Mouse (Mus musculus): ENCODE results near the gene Rasip1.
"Not testable (repeated sequence)": the region's sequence is repeated elsewhere in the genome, so short reads cannot be mapped to it uniquely, and the experiment has no call there.

Rasip1 gene

GRCm38 (mm10) chr7:45645591-45645971 lies 18.3 kb downstream of the Rasip1 start:
- DNase-seq = no peak

GRCm38 (mm10) chr7:45646671-45647070 lies 19.4 kb downstream of the Rasip1 start:
- DNase-seq = no peak

- DNase-seq = no peak
Measured at GRCm38 (mm10) chr7:45649351-45649750, 22.1 kb downstream of the Rasip1 start.

GRCm38 (mm10) chr7:45650484-45650883 lies 23.2 kb downstream of the Rasip1 start:
- not testable (repeated sequence) for DNase-seq

- no peak for DNase-seq
Measured at GRCm38 (mm10) chr7:45654424-45655047, 27.2 kb downstream of the Rasip1 start.

GRCm38 (mm10) chr7:45660746-45661478 lies 33.6 kb downstream of the Rasip1 start:
- DNase-seq = no peak

GRCm38 (mm10) chr7:45661702-45662101 lies 34.4 kb downstream of the Rasip1 start:
- not testable (repeated sequence) for DNase-seq

GRCm38 (mm10) chr7:45665303-45666138 lies 38.2 kb downstream of the Rasip1 start:
- DNase-seq = no peak

- DNase-seq = no peak
Measured at GRCm38 (mm10) chr7:45666161-45666560, 38.9 kb downstream of the Rasip1 start, which contains the start of gene Fut2. Fut2 (minus strand) TSS chr7:45666394.

GRCm38 (mm10) chr7:45667761-45668160 lies 40.5 kb downstream of the Rasip1 start:
- DNase-seq = no peak

GRCm38 (mm10) chr7:45668921-45669320 lies 41.6 kb downstream of the Rasip1 start:
- no peak for DNase-seq

GRCm38 (mm10) chr7:45677627-45678295 lies 50.5 kb downstream of the Rasip1 start:
- DNase-seq = no peak

- DNase-seq = no peak
Measured at GRCm38 (mm10) chr7:45678513-45678912, 51.2 kb downstream of the Rasip1 start.

GRCm38 (mm10) chr7:45679966-45680621 lies 52.8 kb downstream of the Rasip1 start:
- no peak for DNase-seq

- peak; percentile 47 to 50 for DNase-seq
Measured at GRCm38 (mm10) chr7:45681046-45681736, 53.9 kb downstream of the Rasip1 start.

GRCm38 (mm10) chr7:45682144-45683126 lies 55.1 kb downstream of the Rasip1 start:
- DNase-seq = peak; percentile 64 to 85

- DNase-seq = no peak
Measured at GRCm38 (mm10) chr7:45683396-45684050, 56.2 kb downstream of the Rasip1 start, which contains the start of gene Ntn5. Ntn5 (plus strand) TSS chr7:45684022.

GRCm38 (mm10) chr7:45685811-45686210 lies 58.5 kb downstream of the Rasip1 start:
- no peak for DNase-seq

GRCm38 (mm10) chr7:45686841-45687240 lies 59.6 kb downstream of the Rasip1 start:
- DNase-seq = no peak

Measured in spleen, adult 18-20 months (tissue).